Mouse (Mus musculus) left cerebral cortex, postnatal 36 days (tissue): Measurements from ENCODE around the gene Irf2. TPM values are rescaled to one million over a fixed set of nuclear protein-coding genes. Genes with fewer than 3 reads are reported as not detected.

Source experiments
- DNase-seq, 2 experiments: peaks; one replicate each; pipeline ENCODE4 v3.0.0; 2021 to 2022; ENCODE audit warnings: low spot score in 2 of 2, mixed read lengths in 1 of 2
- intact Hi-C: fragments of 180-260 bp; cut with DNase I; formaldehyde crosslinking; loops from one replicate; pipeline ENCODE4 v1.15.1; 2025
- total RNA-seq, 2 experiments: library from RNA; stranded (reverse); gene quantifications; 2 replicates each; pipeline ENCODE4 v1.2.3; 2021

Irf2 gene
- total RNA-seq, 2 experiments from 2014 or later: 53.0 to 56.0 TPM

- intact Hi-C loops: no loop called here
- DNase-seq: no peak
These were observed 150.7 kb downstream of the Irf2 start for GRCm38 (mm10) chr8:46890241-46890640.

- DNase-seq: peak in 1 of 2 experiments; percentile 15
- intact Hi-C loops: no loop called here
These were observed 153.2 kb downstream of the Irf2 start for GRCm38 (mm10) chr8:46892511-46893273.

GRCm38 (mm10) chr8:46894385-46894784 lies 154.9 kb downstream of the Irf2 start:
- no peak for DNase-seq
- intact Hi-C loops: no loop called here

GRCm38 (mm10) chr8:46896005-46896404 lies 156.5 kb downstream of the Irf2 start:
- intact Hi-C loops: no loop called here

GRCm38 (mm10) chr8:46896704-46897103 lies 157.2 kb downstream of the Irf2 start:
- no peak for DNase-seq
- intact Hi-C loops: no loop called here

More at GRCm38 (mm10) chr8:46896005-46896404, 156.5 kb downstream of the Irf2 start:
- no peak for DNase-seq

Other genes with a start within 250 kb of the Irf2 start
- gene Cenpu, start 187.7 kb upstream of the Irf2 start, total RNA-seq: 1 to 10 TPM; 3.0 to 3.1 TPM
- gene Primpol, start 122.5 kb upstream of the Irf2 start, total RNA-seq: 1 to 10 TPM; 3.1 to 3.5 TPM
- gene Casp3, start 122.4 kb upstream of the Irf2 start, total RNA-seq: 10 to 100 TPM; 12.9 to 15.3 TPM
- 1 to 10 TPM; 7.3 to 8.6 TPM for gene Enpp6, start 247.2 kb downstream of the Irf2 start, total RNA-seq